Mouse (Mus musculus) heart, adult 2 months (tissue): ENCODE data around the gene Hsd17b12.

ENCODE experiments used
- CTCF ChIP-seq: fragments of 200-600 bp; IDR thresholded peaks from 2 replicates; pipeline ENCODE4 v1.8.1; 2022; ENCODE audit warnings: antibody characterized with exemption, mild to moderate bottlenecking, moderate library complexity
- POLR2A ChIP-seq: fragments of 200-500 bp; IDR thresholded peaks from 2 replicates; pipeline ENCODE4 v1.6.1; 2011; ENCODE audit warnings: mild to moderate bottlenecking, low read depth, low read length, control low read depth; ENCODE audit not compliant: insufficient read depth

DNA sequence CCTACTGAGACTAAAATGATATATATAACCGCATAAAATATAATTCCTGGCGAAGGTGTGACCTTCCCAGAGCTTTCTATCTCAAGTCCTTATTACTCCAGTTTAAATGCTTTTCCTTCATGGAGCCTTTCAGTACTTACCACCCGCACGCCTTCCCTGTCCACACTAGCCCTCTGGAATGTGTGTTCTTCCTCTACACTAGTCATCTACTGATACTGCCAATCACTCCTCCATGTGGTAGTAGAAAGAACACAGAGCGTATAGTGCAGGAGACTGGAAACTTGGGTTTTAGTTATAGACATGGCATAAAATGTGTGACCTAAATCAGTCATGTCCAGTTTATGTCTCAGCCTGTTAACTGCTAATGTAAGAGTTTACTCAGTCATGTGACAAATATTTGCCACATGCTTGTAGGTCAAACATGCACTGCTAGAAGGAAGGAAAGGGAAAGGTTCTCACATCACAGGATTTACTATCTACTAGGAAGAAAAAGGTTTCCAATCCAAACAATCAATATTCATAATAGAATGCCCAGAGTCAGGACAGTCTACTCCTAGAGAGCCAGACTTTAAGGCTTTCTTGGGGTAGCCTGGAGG lies 91.1 kb downstream of the Hsd17b12 start:
- TF ChIP-seq POLR2A (no peak), CTCF (no peak)
